Mouse (Mus musculus): ENCODE results near the gene Pfkl. TPM values are rescaled to one million over a fixed set of nuclear protein-coding genes. Genes with fewer than 3 reads are reported as not detected.
A peak's percentile ranks its signal among the peaks of the same experiment; 100 is the strongest.

Pfkl gene
- 161 and 196 TPM in 2 replicates for polyA plus RNA-seq (2014; fragmentation: Nextera tagmentation; extraction: Ambion mirVana)

- Histone ChIP-seq H3K9me3 (ENCODE audit: control insufficient read depth, low read depth, low read length) (no peaks in the 10 kb centered on the region; the same call in 1 of the 2 replicates), H3K4me2 (replicated peaks; ENCODE audit: low read depth, low read length) (peak within 1 kb of the TSS; percentile 92), H3K27me3 (ENCODE audit: control insufficient read depth, insufficient read depth, low read length) (no peaks in the 10 kb centered on the region), H3K4me3 (ENCODE audit: low read depth, low read length) (peak within 1 kb of the TSS; percentile 74), H3K4me1 (ENCODE audit: control insufficient read depth, insufficient read depth, low read length) (peaks cover 21% of the 10 kb centered on the region), H3K27ac (ENCODE audit: low read length) (peak within 1 kb of the TSS; percentile 98), H3K36me3 (ENCODE audit: control insufficient read depth, insufficient read depth, low read length) (peaks cover 8% of the 10 kb centered on the region; the same call in 1 of the 2 replicates), H3K9ac (replicated peaks; ENCODE audit: low read depth, low read length) (peak within 1 kb of the TSS; percentile 72)
- no peak for ATAC-seq (ENCODE audit: insufficient number of reproducible peaks, insufficient read depth, low FRiP score, low read depth)
- WGBS: 0% methylated on average over 9 of the region's 9 CpGs
Measured at GRCm38 (mm10) chr10:78009945-78010293, at the start of gene Pfkl. Gene Pfkl (minus strand): TSS chr10:78010083.

- H3K4me3 ChIP-seq (ENCODE audit: low read depth, low read length): no peak overlapping the region
- H3K9me3 ChIP-seq (ENCODE audit: control insufficient read depth, low read depth, low read length): no peaks in the 10 kb centered on the region
- no peaks in the 10 kb centered on the region for H3K36me3 ChIP-seq (ENCODE audit: control insufficient read depth, insufficient read depth, low read length)
- H3K9ac ChIP-seq (replicated peaks; ENCODE audit: low read depth, low read length): no peak overlapping the region
- no peak for ATAC-seq (ENCODE audit: insufficient number of reproducible peaks, insufficient read depth, low FRiP score, low read depth)
- H3K27ac ChIP-seq (ENCODE audit: low read length): no peak overlapping the region
- H3K4me2 ChIP-seq (replicated peaks; ENCODE audit: low read depth, low read length): no peak overlapping the region
- no peaks in the 10 kb centered on the region for H3K4me1 ChIP-seq (ENCODE audit: control insufficient read depth, insufficient read depth, low read length)
- H3K27me3 ChIP-seq (ENCODE audit: control insufficient read depth, insufficient read depth, low read length): no peaks in the 10 kb centered on the region
- 91% methylated on average over 8 of the region's 8 CpGs for WGBS
Measured at GRCm38 (mm10) chr10:78057056-78057455, 47.2 kb upstream of the Pfkl start.

- H3K4me3 ChIP-seq (ENCODE audit: low read depth, low read length): no peak overlapping the region
- WGBS: 56% methylated on average over 19 of the region's 19 CpGs
- H3K4me1 ChIP-seq (ENCODE audit: control insufficient read depth, insufficient read depth, low read length): no peaks in the 10 kb centered on the region
- no peaks in the 10 kb centered on the region for H3K36me3 ChIP-seq (ENCODE audit: control insufficient read depth, insufficient read depth, low read length)
- H3K9ac ChIP-seq (replicated peaks; ENCODE audit: low read depth, low read length): no peak overlapping the region
- no peaks in the 10 kb centered on the region for H3K9me3 ChIP-seq (ENCODE audit: control insufficient read depth, low read depth, low read length)
- peak; percentile 64; the same call in 1 of the 2 replicates for ATAC-seq (ENCODE audit: insufficient number of reproducible peaks, insufficient read depth, low FRiP score, low read depth)
- H3K4me2 ChIP-seq (replicated peaks; ENCODE audit: low read depth, low read length): no peak overlapping the region
- H3K27ac ChIP-seq (ENCODE audit: low read length): no peak overlapping the region
- no peaks in the 10 kb centered on the region for H3K27me3 ChIP-seq (ENCODE audit: control insufficient read depth, insufficient read depth, low read length)
Measured at GRCm38 (mm10) chr10:78054633-78055565, 45.0 kb upstream of the Pfkl start.

GRCm38 (mm10) chr10:78049519-78050035 is 39.7 kb upstream of the Pfkl start:
- no peak for ATAC-seq (ENCODE audit: insufficient number of reproducible peaks, insufficient read depth, low FRiP score, low read depth)
- no peak overlapping the region for H3K4me2 ChIP-seq (replicated peaks; ENCODE audit: low read depth, low read length)
- H3K27ac ChIP-seq (ENCODE audit: low read length): no peak overlapping the region
- H3K27me3 ChIP-seq (ENCODE audit: control insufficient read depth, insufficient read depth, low read length): no peaks in the 10 kb centered on the region
- H3K9ac ChIP-seq (replicated peaks; ENCODE audit: low read depth, low read length): no peak overlapping the region
- H3K4me1 ChIP-seq (ENCODE audit: control insufficient read depth, insufficient read depth, low read length): no peaks in the 10 kb centered on the region
- H3K4me3 ChIP-seq (ENCODE audit: low read depth, low read length): no peak overlapping the region
- no peaks in the 10 kb centered on the region for H3K36me3 ChIP-seq (ENCODE audit: control insufficient read depth, insufficient read depth, low read length)
- WGBS: 49% methylated on average over 11 of the region's 11 CpGs
- H3K9me3 ChIP-seq (ENCODE audit: control insufficient read depth, low read depth, low read length): no peaks in the 10 kb centered on the region

- 77% methylated on average over 9 of the region's 10 CpGs for WGBS
- Histone ChIP-seq H3K36me3 (ENCODE audit: control insufficient read depth, insufficient read depth, low read length) (no peaks in the 10 kb centered on the region), H3K9ac (replicated peaks; ENCODE audit: low read depth, low read length) (no peak overlapping the region), H3K27me3 (ENCODE audit: control insufficient read depth, insufficient read depth, low read length) (no peaks in the 10 kb centered on the region), H3K4me2 (replicated peaks; ENCODE audit: low read depth, low read length) (no peak overlapping the region), H3K27ac (ENCODE audit: low read length) (no peak overlapping the region), H3K4me1 (ENCODE audit: control insufficient read depth, insufficient read depth, low read length) (no peaks in the 10 kb centered on the region), H3K4me3 (ENCODE audit: low read depth, low read length) (no peak overlapping the region), H3K9me3 (ENCODE audit: control insufficient read depth, low read depth, low read length) (no peaks in the 10 kb centered on the region)
- ATAC-seq (ENCODE audit: insufficient number of reproducible peaks, insufficient read depth, low FRiP score, low read depth): no peak
Measured at GRCm38 (mm10) chr10:78048061-78048730, 38.3 kb upstream of the Pfkl start.

- no peak overlapping the region for H3K4me2 ChIP-seq (replicated peaks; ENCODE audit: low read depth, low read length)
- H3K27me3 ChIP-seq (ENCODE audit: control insufficient read depth, insufficient read depth, low read length): no peaks in the 10 kb centered on the region
- no peak overlapping the region for H3K4me3 ChIP-seq (ENCODE audit: low read depth, low read length)
- H3K36me3 ChIP-seq (ENCODE audit: control insufficient read depth, insufficient read depth, low read length): no peaks in the 10 kb centered on the region
- no peaks in the 10 kb centered on the region for H3K4me1 ChIP-seq (ENCODE audit: control insufficient read depth, insufficient read depth, low read length)
- no peaks in the 10 kb centered on the region for H3K9me3 ChIP-seq (ENCODE audit: control insufficient read depth, low read depth, low read length)
- no peak overlapping the region for H3K27ac ChIP-seq (ENCODE audit: low read length)
- 80% methylated on average over 4 of the region's 4 CpGs for WGBS
- no peak for ATAC-seq (ENCODE audit: insufficient number of reproducible peaks, insufficient read depth, low FRiP score, low read depth)
- no peak overlapping the region for H3K9ac ChIP-seq (replicated peaks; ENCODE audit: low read depth, low read length)
Measured at GRCm38 (mm10) chr10:78046388-78046787, 36.5 kb upstream of the Pfkl start.

GRCm38 (mm10) chr10:78044531-78044930 is 34.6 kb upstream of the Pfkl start:
- Histone ChIP-seq H3K4me2 (replicated peaks; ENCODE audit: low read depth, low read length) (no peak overlapping the region), H3K4me1 (ENCODE audit: control insufficient read depth, insufficient read depth, low read length) (no peaks in the 10 kb centered on the region), H3K4me3 (ENCODE audit: low read depth, low read length) (no peak overlapping the region), H3K27ac (ENCODE audit: low read length) (no peak overlapping the region), H3K9ac (replicated peaks; ENCODE audit: low read depth, low read length) (no peak overlapping the region), H3K27me3 (ENCODE audit: control insufficient read depth, insufficient read depth, low read length) (no peaks in the 10 kb centered on the region), H3K9me3 (ENCODE audit: control insufficient read depth, low read depth, low read length) (no peaks in the 10 kb centered on the region), H3K36me3 (ENCODE audit: control insufficient read depth, insufficient read depth, low read length) (no peaks in the 10 kb centered on the region)
- no peak for ATAC-seq (ENCODE audit: insufficient number of reproducible peaks, insufficient read depth, low FRiP score, low read depth)
- WGBS: 70% methylated on average over 1 of the region's 1 CpGs

- no peaks in the 10 kb centered on the region for H3K27me3 ChIP-seq (ENCODE audit: control insufficient read depth, insufficient read depth, low read length)
- no peaks in the 10 kb centered on the region for H3K36me3 ChIP-seq (ENCODE audit: control insufficient read depth, insufficient read depth, low read length)
- ATAC-seq (ENCODE audit: insufficient number of reproducible peaks, insufficient read depth, low FRiP score, low read depth): peak; percentile 56
- H3K27ac ChIP-seq (ENCODE audit: low read length): no peak within 1 kb of the TSS
- no peak within 1 kb of the TSS for H3K9ac ChIP-seq (replicated peaks; ENCODE audit: low read depth, low read length)
- WGBS: 2% methylated on average over 27 of the region's 27 CpGs
- H3K4me2 ChIP-seq (replicated peaks; ENCODE audit: low read depth, low read length): peak within 1 kb of the TSS; percentile 41
- no peaks in the 10 kb centered on the region for H3K9me3 ChIP-seq (ENCODE audit: control insufficient read depth, low read depth, low read length)
- no peaks in the 10 kb centered on the region for H3K4me1 ChIP-seq (ENCODE audit: control insufficient read depth, insufficient read depth, low read length)
- H3K4me3 ChIP-seq (ENCODE audit: low read depth, low read length): peak within 1 kb of the TSS; percentile 4; the same call in 1 of the 2 replicates
Measured at GRCm38 (mm10) chr10:78043406-78043836, 33.5 kb upstream of the Pfkl start, which contains the start of gene Aire. Gene Aire (minus strand): TSS chr10:78043610.

Data from stomach, embryonic 14.5 days (tissue).